Mouse (Mus musculus): Measurements from ENCODE around the gene Cchcr1.

Gene Cchcr1

DNA sequence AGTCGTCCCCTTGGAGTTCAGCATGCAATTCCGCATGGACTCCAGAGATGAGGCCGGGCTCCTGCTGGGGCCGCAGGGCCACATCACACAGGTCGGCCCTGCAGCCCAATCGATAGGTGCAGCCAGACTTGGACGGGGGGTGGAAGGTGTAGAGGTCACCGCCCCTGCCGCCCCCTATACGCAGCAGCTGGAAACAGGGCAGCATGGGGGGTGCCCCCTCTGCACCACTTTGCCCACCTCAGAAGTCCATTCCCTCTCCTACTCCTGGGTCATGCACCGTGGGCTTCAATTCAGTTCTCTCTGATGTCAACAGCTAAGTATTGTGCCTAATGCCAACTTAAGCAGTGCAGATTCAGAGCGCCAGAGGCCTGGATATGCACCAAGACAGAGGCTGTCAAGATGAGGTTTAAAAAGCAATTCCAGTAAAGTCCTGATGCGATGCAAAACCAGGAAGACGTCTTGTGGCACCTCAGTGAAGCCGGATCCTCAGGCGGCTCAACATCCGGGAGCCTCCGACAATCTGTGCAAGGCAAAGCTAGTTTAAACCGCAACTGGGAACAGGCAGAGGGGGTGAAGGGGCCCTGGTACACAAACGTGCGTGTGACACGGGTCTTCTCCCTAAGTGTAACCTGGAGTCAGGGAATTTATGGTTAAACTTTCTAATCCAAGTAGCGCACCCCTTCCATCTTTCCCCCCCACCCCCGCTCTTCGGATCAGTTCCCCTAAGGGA is 824 bp upstream of the Cchcr1 start:
- no peak for DNase-seq (ENCODE audit: low spot score)

DNA sequence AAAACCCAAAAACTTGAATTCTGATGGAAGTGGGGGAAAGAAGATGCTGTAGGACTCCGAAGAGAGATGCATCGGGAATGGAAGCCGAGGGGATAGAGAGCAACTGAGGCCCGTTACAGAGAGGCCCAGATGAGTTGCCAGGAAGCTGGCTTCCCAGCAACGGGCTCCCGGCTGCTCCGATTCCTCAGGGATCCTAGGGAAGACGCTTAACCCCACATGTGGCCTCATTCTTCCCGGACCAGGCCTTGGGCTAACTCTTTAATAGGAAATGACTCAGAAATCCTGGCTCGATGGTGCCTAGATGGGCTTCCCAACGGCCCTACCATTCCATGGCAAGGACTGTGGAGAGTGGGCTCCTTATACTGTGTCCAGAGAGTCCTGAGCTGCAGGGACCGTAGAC is 626 bp downstream of the Cchcr1 start:
- no peak for DNase-seq (ENCODE audit: low spot score)

DNA sequence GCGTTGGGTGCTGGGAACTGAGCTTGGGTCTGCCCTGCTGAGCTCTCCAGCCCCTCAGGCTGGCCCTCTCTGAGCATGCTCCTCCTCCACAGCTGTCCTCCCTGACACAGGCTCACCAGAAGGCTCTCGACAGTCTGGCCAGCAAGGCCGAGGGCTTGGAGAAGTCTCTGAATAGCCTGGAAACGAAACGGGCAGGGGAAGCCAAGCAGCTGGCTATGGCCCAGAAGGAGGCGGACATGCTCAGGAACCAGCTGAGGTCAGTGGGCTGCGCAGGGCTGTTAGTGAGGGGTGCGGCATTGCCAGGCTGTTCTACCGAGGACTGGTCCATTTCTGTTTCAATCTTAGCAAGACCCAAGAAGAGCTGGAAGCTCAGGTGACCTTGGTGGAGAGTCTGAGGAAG is 7.5 kb downstream of the Cchcr1 start:
- no peak for DNase-seq (ENCODE audit: low spot score)

DNA sequence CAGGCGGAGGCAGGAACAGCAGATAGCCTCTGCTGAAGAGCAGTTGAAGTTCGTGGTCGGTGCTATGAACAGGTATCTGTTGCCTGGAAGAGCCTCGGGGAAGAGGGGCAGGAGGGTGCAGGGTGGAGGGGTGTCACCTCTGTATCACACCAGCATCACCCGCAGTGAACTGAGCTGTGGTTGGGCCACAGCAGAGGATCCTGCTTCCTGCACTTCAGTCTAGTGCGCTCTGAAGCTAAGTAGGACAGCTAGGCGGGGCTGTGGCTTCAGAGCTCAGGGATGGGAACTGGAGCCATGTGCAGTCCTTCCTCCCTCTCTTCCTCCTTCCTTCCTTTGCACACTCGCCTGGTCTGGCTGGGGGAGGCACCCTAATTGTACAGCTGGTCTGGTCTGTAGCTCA is 9.7 kb downstream of the Cchcr1 start:
- DNase-seq (ENCODE audit: low spot score): no peak

DNA sequence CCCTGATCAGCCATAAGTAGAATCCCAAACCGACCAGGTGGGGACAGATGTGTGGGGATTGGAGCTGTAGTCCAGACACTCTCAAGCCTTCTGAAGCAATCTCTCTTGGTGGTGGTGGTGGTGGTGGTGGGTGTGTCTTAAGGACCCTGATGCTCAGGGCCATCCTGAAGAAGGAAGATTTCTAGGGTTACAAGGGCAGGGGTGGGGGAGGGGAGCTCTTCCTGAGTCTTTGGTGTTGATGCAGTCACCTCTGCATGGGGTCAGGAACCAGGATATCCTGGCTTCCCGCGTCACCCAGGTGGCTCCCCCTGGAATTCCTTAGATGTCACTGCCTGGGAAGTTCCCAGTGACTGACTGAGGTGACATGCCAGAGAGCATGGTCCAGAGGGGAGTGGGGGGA is 15.5 kb downstream of the Cchcr1 start:
- DNase-seq (ENCODE audit: low spot score): no peak

DNA sequence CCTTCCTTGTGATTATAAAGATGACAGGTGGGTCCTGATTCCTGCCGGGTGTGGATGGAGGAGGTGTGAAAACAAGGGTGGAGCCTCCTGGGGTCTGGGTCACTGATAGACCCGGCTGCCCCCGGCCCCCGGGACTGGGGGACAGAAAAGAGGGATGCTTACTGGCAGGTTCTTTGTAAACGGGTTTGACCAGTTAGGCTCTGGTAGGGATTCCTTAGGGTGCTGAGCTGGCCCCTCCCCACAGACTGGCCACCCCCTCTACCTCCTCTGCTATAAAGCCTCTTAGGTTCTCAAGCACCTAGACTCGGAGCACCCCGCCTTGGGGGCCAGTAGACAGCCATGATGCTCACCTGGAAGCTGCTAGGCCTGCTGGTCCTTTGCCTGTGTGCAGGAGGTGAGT is 16.0 kb downstream of the Cchcr1 start, which contains the start of gene Psors1c2:
TSS of gene Psors1c2 (plus strand) at position 301 of the 400 bp plus-strand sequence.
- DNase-seq (ENCODE audit: low spot score): no peak

DNA sequence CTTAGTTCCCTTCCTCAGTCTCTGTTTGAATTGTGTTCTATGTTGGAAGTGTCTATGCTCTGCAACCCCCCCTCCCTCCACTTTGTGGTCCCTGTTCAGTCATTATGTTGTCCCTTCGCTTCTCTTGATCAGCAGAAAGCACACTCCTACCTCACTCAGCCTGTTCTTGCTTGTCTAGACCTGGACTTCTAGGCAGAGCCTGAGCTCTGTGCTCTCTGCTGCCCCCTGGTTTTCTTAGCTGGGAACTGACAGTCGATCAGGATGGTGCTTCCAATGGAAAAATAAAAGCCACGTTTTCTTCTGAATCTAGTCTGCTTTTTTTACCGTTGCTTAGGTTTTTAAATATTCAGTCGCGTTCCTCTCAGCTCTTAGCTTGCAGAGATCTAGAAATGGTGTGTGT is 17.4 kb downstream of the Cchcr1 start:
- DNase-seq (ENCODE audit: low spot score): peak; percentile 67

DNA sequence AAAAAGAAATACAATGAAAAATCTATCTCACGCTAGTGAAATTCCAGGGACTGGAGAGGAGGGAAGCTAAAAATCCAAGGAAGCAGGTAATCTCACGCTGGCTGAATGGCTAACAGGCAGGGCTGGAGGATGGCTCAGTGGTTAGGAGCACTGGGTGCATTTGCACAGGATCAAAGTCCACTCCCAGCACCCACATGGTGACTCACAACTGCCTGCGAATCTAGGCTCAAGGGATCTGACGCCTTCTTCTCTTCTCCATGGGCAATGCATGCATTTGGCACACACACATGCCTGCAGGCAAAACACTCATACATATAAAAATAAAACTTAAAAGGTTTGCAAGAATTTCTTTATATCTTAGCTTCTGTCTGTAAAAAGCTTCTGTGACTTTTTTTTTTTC is 20.5 kb downstream of the Cchcr1 start:
- DNase-seq (ENCODE audit: low spot score): no peak

DNA sequence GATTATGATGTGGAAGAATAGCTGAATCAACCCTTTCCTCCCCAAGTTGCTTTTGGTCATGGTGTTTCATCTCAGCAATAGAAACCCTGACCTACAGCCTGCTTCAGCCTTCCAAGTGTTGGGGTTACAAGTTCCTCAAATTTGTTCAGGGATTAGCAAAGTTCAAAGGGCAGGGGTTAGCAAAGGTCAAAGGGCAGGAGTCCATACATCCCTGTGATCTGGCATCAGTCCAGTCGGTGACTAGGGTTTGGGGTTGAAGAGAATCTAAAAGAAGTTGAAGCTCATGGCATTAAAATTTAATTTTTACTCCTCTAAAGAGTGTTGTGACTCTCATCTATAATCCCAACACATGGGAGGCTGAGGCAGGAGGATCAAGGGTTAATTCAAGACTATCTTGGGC is 21.6 kb downstream of the Cchcr1 start:
- no peak for DNase-seq (ENCODE audit: low spot score)

DNA sequence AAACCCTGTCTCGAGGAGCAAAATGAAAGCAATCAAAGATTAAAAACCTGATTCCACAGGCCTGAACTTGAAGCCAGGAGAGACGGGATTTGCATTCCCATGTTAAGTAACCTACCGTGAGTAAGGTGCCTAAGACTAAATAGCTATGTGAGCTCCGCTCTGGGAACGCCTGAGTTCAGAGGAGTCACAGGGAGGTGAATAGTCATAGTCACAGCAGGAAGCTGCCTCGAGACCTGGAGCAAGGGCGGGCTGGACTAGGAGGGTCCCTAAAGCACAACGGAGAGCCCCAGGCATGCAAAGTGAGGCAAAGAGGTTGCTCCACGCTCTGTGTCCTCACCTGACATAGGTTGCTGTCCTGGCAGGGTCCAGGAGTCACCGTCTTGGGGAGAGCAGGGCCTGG is 22.6 kb downstream of the Cchcr1 start:
- DNase-seq (ENCODE audit: low spot score): no peak

DNA sequence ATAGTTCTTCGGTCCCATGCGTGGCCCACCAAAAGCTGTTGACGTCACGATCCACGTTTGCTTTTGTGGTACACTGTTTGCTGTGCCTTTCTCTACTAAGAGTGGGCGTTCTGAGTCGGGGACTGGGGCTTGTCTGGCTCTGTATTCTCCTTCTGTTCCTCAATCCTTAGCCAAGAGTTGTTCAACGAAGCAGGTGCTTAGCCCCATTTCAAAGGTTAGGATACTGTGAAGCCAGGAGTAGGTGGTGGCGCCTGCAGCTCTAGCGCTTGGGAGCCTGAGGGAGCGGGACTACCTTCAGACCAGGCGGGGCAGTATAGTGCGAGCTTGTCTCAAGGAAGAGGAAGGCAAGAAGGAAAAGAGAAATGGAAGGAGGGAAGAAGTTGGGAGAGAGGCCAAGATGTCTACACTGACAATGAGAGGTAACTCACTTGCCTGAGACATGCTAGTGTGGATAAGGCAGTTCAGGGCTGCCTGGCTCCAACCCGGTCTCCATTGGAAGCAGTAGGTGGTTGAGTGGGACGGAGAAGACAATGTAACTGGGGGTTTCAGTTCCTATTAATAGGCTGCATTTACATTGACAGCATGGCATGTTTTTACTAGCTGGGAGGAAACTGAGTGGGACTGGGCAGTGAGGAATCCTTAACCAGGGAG is 26.0 kb downstream of the Cchcr1 start:
- DNase-seq (ENCODE audit: low spot score): no peak

DNA sequence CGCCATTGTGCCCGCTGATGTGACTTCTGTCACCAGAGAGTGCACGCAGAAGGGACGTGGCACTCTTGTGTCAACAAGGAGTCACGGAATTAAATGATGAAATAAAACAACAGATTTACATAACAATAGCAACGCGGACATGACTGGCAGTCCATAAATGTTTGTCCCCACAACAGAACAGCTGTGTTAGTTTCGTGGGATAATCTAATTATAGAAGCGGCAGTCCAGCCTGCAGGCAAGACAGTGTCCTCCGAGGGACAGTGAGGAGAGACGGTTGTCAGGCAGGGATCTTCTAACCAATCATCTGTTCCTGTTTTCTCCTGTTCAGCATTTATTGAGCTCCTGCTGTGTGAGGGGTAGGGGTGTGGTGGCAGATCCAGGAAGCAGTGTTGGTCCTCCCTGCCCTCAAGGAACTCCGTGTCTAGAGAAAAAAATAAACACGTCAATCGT is 26.5 kb downstream of the Cchcr1 start:
- DNase-seq (ENCODE audit: low spot score): no peak

DNA sequence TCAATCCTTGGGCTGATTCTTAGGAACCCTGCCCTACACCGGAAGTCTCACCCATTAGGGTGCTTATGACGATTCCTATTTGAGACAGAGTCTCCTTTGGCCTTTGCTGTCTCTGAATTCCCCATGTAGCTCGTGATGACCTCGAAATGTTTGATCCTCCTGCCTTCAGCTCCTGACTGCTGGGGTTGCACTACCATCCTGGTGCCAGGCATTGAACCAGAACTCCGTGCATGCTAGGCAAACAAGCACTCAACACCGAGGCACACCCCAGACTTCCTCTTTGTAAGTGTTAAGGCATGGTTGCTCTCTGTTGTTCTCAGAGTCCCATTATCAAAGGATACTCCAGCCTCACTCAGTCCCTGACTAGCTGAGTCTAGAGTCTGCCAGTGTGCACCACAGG is 27.1 kb downstream of the Cchcr1 start:
- no peak for DNase-seq (ENCODE audit: low spot score)

DNA sequence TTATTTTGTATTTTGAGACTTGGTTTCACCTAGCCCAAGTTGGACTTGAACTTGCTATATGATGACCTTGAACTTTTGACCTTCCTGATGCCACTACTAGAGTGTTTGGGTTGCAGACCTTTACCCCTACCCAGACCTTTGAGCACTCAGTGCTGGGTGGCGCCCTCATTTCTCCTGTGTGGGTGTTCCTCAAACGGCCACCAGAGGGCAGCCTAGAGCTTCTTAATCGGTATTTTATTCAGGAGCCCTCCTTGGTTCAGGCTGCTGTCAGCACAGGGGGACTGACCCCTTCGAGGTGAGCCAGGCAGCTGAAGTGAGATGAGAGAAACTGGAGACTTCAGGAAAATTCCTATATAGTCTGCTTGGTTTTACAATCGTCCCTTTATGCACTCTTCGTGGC is 27.8 kb downstream of the Cchcr1 start:
- no peak for DNase-seq (ENCODE audit: low spot score)

DNA sequence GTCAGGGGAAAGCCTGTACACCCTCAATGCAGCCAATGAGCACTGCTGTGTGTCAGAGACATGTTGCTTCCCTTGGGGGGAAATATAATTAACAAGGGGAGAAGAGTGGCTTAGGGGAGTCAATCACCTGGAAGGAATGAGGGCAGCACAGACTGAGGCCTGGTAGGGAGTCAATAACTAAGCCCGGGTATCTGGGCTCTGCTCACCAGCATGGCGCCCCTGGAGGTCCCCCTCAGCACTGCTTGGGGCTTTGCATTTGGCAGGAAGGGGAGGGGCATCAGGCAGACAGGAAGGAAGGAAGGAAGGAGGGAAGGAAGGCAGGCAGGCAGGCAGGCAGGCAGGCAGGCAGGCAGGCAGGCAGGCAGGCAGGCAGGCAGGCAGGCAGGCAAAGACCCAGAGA is 30.6 kb downstream of the Cchcr1 start:
- no peak for DNase-seq (ENCODE audit: low spot score)

DNA sequence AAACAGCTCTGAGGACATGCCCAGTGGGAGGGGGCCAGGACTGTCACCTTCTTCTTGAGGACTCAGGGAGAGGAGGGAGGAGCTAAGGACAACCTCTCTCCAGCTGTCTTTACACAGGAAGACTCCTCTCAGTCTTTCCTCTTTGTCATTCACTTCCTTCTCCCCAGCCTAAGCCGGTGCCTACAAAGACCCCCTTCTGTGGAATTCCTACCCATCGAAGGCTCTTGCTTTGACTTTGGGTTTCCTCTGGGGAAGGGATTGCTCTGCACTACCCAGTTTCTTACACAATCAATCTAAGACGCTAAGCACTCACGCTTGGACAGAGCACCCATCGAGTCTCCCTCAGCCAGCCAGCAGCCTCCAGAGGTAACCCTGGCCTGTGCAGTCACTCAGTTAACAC is 31.7 kb downstream of the Cchcr1 start:
- DNase-seq (ENCODE audit: low spot score): no peak

DNA sequence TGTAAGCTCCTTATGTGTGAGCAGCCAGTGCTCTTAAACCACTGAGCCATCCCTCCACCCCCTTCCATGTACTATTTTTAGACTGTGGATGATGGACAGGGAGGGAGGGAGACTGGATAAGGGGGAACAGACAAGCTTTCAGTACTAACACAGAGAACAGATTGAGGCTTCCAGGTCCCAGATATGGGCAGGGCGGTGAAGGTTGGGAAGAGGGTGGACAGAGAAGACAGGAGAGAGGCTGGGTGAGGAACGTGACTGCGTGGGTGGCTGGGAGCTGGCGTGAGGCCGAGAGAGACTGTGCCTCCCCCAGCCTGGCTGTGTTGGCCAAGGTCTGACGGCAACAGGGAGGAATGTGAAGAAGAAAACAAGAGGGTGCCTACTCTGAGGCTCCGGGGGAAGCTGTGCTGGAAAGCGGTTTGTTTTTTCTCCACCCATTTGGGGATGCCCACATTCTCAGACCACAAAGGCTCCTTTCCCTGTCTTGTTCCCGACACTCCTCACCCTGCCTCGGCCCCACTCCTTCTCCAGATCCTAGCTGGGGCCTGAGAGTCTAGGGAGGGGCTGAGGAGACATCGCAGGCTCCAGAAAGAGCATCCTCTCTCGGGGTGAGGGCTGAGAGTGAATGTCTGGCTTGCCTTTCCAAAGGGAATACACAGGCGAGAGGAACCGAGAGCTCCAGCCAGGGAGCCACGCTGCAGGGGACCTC is 32.7 kb downstream of the Cchcr1 start:
- peak; percentile 71 for DNase-seq (ENCODE audit: low spot score)

DNA sequence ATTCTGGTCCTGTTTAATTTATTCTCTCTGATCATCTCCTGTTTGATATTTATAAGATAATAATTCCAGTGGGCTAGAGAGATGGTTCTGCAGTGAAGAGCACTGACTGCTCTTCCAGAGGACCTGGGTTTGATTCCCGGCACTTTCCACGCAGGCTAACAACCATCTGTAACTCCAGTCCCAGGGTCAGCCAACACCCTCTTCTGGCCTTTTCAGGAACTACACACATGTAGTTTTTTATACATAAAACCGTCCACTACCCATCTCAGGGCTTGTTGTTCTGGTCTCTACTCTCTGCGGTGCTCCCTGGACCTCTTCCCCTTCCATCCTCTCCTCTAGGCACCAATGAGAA is 33.2 kb downstream of the Cchcr1 start:
- DNase-seq (ENCODE audit: low spot score): no peak

DNA sequence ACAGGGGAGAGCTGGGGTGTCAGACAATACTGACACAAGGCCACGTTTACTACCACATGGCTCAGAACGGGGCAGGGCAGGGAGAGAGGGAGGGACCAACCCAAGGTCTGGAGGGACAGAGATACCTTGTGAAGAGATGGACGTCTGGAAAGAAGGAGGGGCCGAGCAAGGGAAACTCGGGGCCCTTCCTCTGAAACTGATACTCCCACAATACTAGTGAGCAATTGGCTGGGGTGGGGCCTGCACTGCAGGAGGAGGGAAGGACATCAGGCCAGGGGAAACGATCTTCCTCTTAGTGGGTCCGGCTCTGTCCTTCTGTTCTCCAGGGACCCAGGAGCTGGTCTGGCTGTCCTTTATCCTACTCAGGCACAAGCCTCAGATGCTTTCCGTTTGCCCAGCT is 34.0 kb downstream of the Cchcr1 start:
- no peak for DNase-seq (ENCODE audit: low spot score)

DNA sequence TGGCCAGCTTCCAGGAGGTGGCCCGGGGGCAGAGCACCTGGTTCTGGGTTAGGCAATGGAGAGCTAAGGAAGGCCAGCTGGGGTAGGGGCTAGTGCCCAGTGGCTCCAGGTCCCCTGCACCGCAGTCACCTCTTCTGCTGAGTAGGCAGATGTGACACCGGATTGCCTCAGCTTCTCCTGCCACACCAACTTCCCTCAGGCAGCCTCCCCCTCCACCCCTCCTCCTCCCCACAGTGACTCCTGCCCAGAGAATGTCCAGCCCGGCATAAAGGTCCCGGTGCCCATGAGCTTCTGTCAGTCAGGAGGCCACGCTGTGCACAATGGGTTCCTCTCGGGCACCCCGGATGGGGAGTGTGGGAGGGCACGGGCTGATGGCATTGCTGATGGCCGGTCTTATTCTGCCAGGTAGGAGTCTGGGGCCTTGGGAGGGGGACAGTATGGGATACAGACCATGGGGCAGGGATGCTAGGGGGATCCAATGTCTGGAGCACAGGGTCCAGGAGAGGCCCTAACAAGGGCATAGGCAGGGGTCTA is 35.0 kb downstream of the Cchcr1 start, which contains the start of gene Cdsn:
TSS of gene Cdsn (plus strand) at position 248 of the 534 bp plus-strand sequence.
- DNase-seq (ENCODE audit: low spot score): no peak

DNA sequence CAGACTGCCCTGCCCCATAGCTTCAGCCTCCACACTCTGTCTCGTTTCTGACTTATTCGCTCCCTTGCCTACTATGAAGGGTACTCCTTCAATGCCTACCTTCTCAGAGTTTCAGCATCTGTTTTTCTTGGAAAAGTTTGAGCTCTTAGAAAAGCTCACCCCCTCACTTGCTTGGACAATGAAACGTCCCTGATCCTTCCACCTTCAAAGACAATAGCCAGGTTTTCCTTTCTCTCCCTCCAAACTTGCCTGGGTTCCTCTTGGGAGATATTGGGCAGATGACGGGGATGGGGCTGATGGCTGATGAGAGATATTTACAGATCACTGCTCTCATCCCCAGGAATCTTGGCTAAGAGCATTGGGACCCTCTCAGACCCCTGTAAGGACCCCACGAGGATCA is 37.4 kb downstream of the Cchcr1 start:
- no peak for DNase-seq (ENCODE audit: low spot score)

DNA sequence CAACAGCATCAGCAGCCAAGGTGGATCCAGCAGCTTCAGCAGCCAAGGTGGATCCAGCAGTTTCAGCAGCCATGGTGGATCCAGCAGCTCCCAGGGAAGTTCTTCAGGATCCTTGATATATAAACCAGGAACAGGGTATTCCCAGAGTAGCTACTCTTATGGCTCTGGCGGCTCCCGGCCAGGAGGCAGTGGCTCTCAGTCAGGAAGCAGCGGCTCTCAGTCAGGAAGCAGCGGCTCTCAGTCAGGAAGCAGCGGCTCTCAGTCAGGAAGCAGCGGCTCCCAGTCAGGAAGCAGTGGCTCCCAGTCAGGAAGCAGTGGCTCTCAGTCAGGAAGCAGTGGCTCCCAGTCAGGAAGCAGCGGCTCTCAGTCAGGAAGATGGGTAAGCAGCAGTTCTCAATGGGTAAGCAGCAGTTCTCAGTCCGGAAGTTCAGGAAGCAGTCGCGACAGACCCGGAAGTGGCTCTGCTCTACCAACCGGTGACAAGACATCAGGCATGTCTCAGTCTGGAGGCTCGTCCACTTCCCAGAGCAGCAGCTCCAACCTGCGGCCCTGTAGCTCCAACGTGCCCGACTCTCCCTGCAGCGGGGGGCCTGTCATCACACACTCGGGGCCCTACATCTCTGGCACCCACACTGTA is 38.0 kb downstream of the Cchcr1 start:
- DNase-seq (ENCODE audit: low spot score): no peak

All from left cerebral cortex, adult 11 months (tissue).